ENCODE assay signal across 9 mouse cellular contexts in genomic region chr13:64180888-64181287, GRCm38 (mm10). TPM values are rescaled to one million over a fixed set of nuclear protein-coding genes. Genes with fewer than 3 reads are reported as not detected.
A peak's percentile ranks its signal among the peaks of the same experiment; 100 is the strongest.
DNase-seq lines count a peak whose midpoint lies in the region; ATAC-seq and TF ChIP-seq lines count a peak whose summit lies in the region.
"Had no signal": no experiment of that assay in that cellular context is flagged by ENCODE, and none has a peak within 500 bp of the region (broad histone marks: within the 10 kb centered on the region; RNA-seq: fewer than 3 reads in every experiment).

No protein-coding gene starts in this region.

- TF ChIP-seq CTCF in G1E (IDR thresholded peaks at IDR 0.05; ENCODE audit: low read depth, low read length): peak; percentile 43; the same call in 1 of the 2 replicates
- TF ChIP-seq CTCF in gastrocnemius, adult 2 months (IDR thresholded peaks at IDR 0.05): peak; percentile 77

- H3K27ac ChIP-seq in gastrocnemius, adult 2 months: no peak overlapping the region
- H3K27ac ChIP-seq in neural tube, embryonic 11.5 days (ENCODE audit: low read depth, low read length): no peak overlapping the region
- H3K27ac ChIP-seq: limb, embryonic 13.5 days had no signal

- ATAC-seq in G1E (ENCODE audit: extremely low read depth, insufficient number of reproducible peaks, low FRiP score, poor library complexity, severe bottlenecking): peak; percentile 3; the same call in 1 of the 2 replicates
- no peak for ATAC-seq in neural tube, embryonic 11.5 days (ENCODE audit: insufficient read depth, low FRiP score, low TSS enrichment)

- no peak overlapping the region for H3K9ac ChIP-seq in neural tube, embryonic 11.5 days (ENCODE audit: low read length)
- H3K9ac ChIP-seq: limb, embryonic 13.5 days had no signal

- no peaks in the 10 kb centered on the region; the same call in 1 of the 2 replicates for H3K4me1 ChIP-seq in G1E (ENCODE audit: insufficient read depth, low read depth, low read length)
- H3K4me1 ChIP-seq in neural tube, embryonic 11.5 days (ENCODE audit: control insufficient read depth, insufficient read depth, low read length): no peaks in the 10 kb centered on the region
- H3K4me1 ChIP-seq: limb, embryonic 13.5 days had no signal

- H3K36me3 ChIP-seq in G1E (replicated peaks): peaks cover 57% of the 10 kb centered on the region
- H3K36me3 ChIP-seq in neural tube, embryonic 11.5 days (ENCODE audit: control insufficient read depth, insufficient read depth, low read length): peaks cover 2% of the 10 kb centered on the region; the same call in 1 of the 2 replicates

- H3K9me3 ChIP-seq in G1E (replicated peaks): no peaks in the 10 kb centered on the region
- H3K9me3 ChIP-seq in neural tube, embryonic 11.5 days (ENCODE audit: control insufficient read depth, low read length): no peaks in the 10 kb centered on the region
- H3K9me3 ChIP-seq: limb, embryonic 13.5 days had no signal

- DNase-seq in layer of hippocampus, adult 11-12 months (ENCODE audit: low spot score): peak; percentile 61
- no peak for DNase-seq in layer of hippocampus, adult 9-10 months (ENCODE audit: low spot score)
- peak; percentile 9 for DNase-seq in G1E (ENCODE audit: low spot score)
- peak; percentile 28 for DNase-seq in c-Kit-negative CD71-positive TER-119-positive erythroid progenitor cells, embryonic 14.5 days (ENCODE audit: low read depth, low spot score)
- peak; percentile 49 for DNase-seq in gastrocnemius, adult 2 months
- DNase-seq in left cerebral cortex, postnatal 25 days (ENCODE audit: low spot score in 2 of 2): peak; percentile 54 to 59
- DNase-seq in neural tube, embryonic 11.5 days (ENCODE audit: low spot score): peak; percentile 34
- DNase-seq in urinary bladder, postnatal 36 days (ENCODE audit: low spot score in 2 of 2): peak; percentile 32 to 37

- intact Hi-C loops in gastrocnemius, adult 2 months (cut with DNase I): loop anchor here (5.0 kb wide), 1 partner anchor 126 kb away; no protein-coding TSS in a partner anchor
- intact Hi-C loops in left cerebral cortex, postnatal 25 days (cut with DNase I): loop anchor here (2.0 kb wide), 1 partner anchor 126 kb away; no protein-coding TSS in a partner anchor

- 81% methylated on average over 3 of the region's 3 CpGs for WGBS in neural tube, embryonic 11.5 days

- H3K27me3 ChIP-seq in G1E (ENCODE audit: insufficient read depth, low read length): no peaks in the 10 kb centered on the region
- no peaks in the 10 kb centered on the region for H3K27me3 ChIP-seq in neural tube, embryonic 11.5 days (ENCODE audit: control insufficient read depth, insufficient read depth, low read length)
- H3K27me3 ChIP-seq: limb, embryonic 13.5 days had no signal

- H3K4me2 ChIP-seq in neural tube, embryonic 11.5 days (ENCODE audit: low read depth): no peak overlapping the region
- H3K4me2 ChIP-seq: limb, embryonic 13.5 days had no signal

- H3K4me3 ChIP-seq in G1E (ENCODE audit: low read depth, low read length): no peak overlapping the region
- no peak overlapping the region for H3K4me3 ChIP-seq in gastrocnemius, adult 2 months
- H3K4me3 ChIP-seq in neural tube, embryonic 11.5 days (ENCODE audit: low read depth, low read length): no peak overlapping the region
- H3K4me3 ChIP-seq: limb, embryonic 13.5 days had no signal

RNA-seq across cellular contexts. Expression of gene Habp4, which starts 19.3 kb away (rescaled TPM):
- 22.0 and 34.1 TPM in 2 replicates for total RNA-seq in G1E (2014; fragmentation: Nextera tagmentation)
- total RNA-seq in G1E (2017): 10.5 and 12.4 TPM in 2 replicates
- 33.9 and 44.5 TPM in 2 replicates for polyA plus RNA-seq in G1E (2012)
- 10 to 100 TPM; 22.2 to 24.8 TPM for total RNA-seq in gastrocnemius, adult 2 months (2021)
- 100 to 1,000 TPM; 185 to 191 TPM for total RNA-seq in left cerebral cortex, postnatal 25 days (2021)
- 33.4 and 36.6 TPM in 2 replicates for polyA plus RNA-seq in neural tube, embryonic 11.5 days (2014; fragmentation: Nextera tagmentation; extraction: Ambion mirVana)

RNA-seq across cellular contexts. Expression of gene Zfp367, which starts 27.9 kb away (rescaled TPM):
- total RNA-seq in G1E (2014; fragmentation: Nextera tagmentation): 37.2 and 38.6 TPM in 2 replicates
- 47.2 and 51.7 TPM in 2 replicates for total RNA-seq in G1E (2017)
- polyA plus RNA-seq in G1E (2012): 6.6 and 7.0 TPM in 2 replicates
- total RNA-seq in gastrocnemius, adult 2 months (2021): 10 to 100 TPM; 19.1 to 23.8 TPM
- 10 to 100 TPM; 21.0 to 25.3 TPM for total RNA-seq in left cerebral cortex, postnatal 25 days (2021)
- 14.3 and 15.4 TPM in 2 replicates for polyA plus RNA-seq in neural tube, embryonic 11.5 days (2014; fragmentation: Nextera tagmentation; extraction: Ambion mirVana)

RNA-seq across cellular contexts. Expression of gene Slc35d2, which starts 51.7 kb away (rescaled TPM):
- total RNA-seq in G1E (2014; fragmentation: Nextera tagmentation): not detected in 2 replicates
- 0.11 TPM in 1 of 2 replicates, not detected in the other for total RNA-seq in G1E (2017)
- not detected in 2 replicates for polyA plus RNA-seq in G1E (2012)
- under 1 TPM; 0.84 to 0.89 TPM for total RNA-seq in gastrocnemius, adult 2 months (2021)
- under 1 TPM; 0.34 to 0.78 TPM for total RNA-seq in left cerebral cortex, postnatal 25 days (2021)
- polyA plus RNA-seq in neural tube, embryonic 11.5 days (2014; fragmentation: Nextera tagmentation; extraction: Ambion mirVana): 3.8 and 7.4 TPM in 2 replicates

Comparison
In these comparisons a context has a peak if more than half of its experiments do, and no peak if none do; other contexts are left out.
1. RNA of gene Habp4, which starts 19.3 kb away (total RNA-seq): 185 to 191 TPM in left cerebral cortex, postnatal 25 days; 22.2 to 24.8 TPM in gastrocnemius, adult 2 months and 10.5 to 34.1 TPM in G1E; every median in the first group is over 4 times any median in the second.